Mouse (Mus musculus): Measurements from ENCODE around the gene Ddx5.

DNA sequence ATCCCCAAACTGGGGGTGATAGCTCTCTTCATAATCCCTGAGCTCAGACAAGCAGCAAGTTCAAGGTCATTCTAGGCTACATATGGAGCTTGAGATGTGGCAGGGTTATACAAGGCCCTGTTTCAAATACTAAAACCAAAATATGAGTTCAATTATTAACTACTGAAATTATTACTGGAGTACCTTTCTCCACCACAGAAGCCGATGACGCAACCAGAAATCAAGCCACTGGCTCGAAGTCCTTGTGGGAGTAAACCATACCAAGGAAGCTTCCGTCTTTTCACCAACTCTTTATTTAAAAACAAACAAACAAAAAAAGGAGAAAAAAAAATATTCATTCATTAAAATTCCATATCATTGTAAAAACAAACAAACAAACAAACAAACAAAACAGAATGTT lies 12.0 kb downstream of the Ddx5 start:
- no peak for TF ChIP-seq POLR2A (IDR thresholded peaks at IDR 0.05; ENCODE audit: insufficient read length, low read depth)
- TF ChIP-seq USF1 (IDR thresholded peaks at IDR 0.05; ENCODE audit: low read depth), result no peak
- TF ChIP-seq POLR2AphosphoS2 (IDR thresholded peaks at IDR 0.05; ENCODE audit: insufficient read length, low read depth), result no peak
- TF ChIP-seq MAX (IDR thresholded peaks at IDR 0.05; ENCODE audit: low read depth), result no peak
- TF ChIP-seq CEBPB (IDR thresholded peaks at IDR 0.05; ENCODE audit: insufficient read depth, poor library complexity, severe bottlenecking), result no peak
- TF ChIP-seq E2F4 (IDR thresholded peaks at IDR 0.05; ENCODE audit: insufficient read depth), result no peak
- no peak for TF ChIP-seq TCF12 (IDR thresholded peaks at IDR 0.05; ENCODE audit: insufficient read depth, poor library complexity, severe bottlenecking)
- no peak for TF ChIP-seq SRF (IDR thresholded peaks at IDR 0.05; ENCODE audit: control insufficient read depth, insufficient read length, low read depth)
- no peak for TF ChIP-seq MYOG (IDR thresholded peaks at IDR 0.05; ENCODE audit: control insufficient read depth in 1 of 3, insufficient read depth in 1 of 3, insufficient read length in 2 of 3, low read depth in 2 of 3)
- no peak for TF ChIP-seq MYOD1 (IDR thresholded peaks at IDR 0.05; ENCODE audit: control insufficient read depth in 1 of 3, insufficient read length in 2 of 3, low read depth in 2 of 3)
- TF ChIP-seq REST (IDR thresholded peaks at IDR 0.05; ENCODE audit: insufficient read depth, insufficient read length), result no peak
- TF ChIP-seq TCF3 (IDR thresholded peaks at IDR 0.05; ENCODE audit: insufficient read length, low read depth), result no peak
